Mouse (Mus musculus) frontal cortex, postnatal 36 days (tissue): ENCODE measurements at regions not wholly inside any gene's neighbourhood (a gene's known extent, or its start where the extent isn't known, plus 50 kb on each side); places are given as distances from the start of the nearest gene placed in this dataset.

ENCODE experiments used
- DNase-seq, 2 experiments: peaks; one replicate each; pipeline ENCODE4 v3.0.0; 2022; ENCODE audit warnings: low spot score in 2 of 2

DNA sequence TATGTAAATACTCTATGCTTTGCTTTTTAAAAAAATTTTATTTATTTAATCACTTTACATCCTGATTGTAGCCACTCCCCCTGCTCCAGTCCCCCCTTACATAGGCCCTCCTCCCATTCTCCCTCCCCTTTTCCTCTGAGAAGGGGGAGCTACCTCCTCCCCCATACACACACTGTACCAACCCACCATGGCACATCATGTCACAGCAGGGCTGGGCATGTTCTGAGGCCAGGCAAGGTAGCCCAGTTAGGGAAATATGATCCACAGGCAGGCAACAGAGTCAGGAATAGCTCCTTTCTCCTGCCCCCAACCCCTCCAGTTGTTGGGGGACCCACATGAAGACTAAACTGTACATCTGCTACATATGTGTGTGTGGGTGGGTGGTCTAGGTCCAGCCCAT lies 1130.7 kb upstream of the Gulo start:
- no peak for DNase-seq

- no peak for DNase-seq
These were observed 1130.1 kb upstream of the Gulo start for GRCm38 (mm10) chr14:67139152-67139551.

- no peak for DNase-seq
These were observed 1127.1 kb upstream of the Gulo start for GRCm38 (mm10) chr14:67136141-67136498.

GRCm38 (mm10) chr14:67135221-67136140 lies 1126.5 kb upstream of the Gulo start:
- no peak for DNase-seq

- no peak for DNase-seq
These were observed 1124.2 kb upstream of the Gulo start for GRCm38 (mm10) chr14:67133221-67133620.

GRCm38 (mm10) chr14:67127118-67127517 lies 1118.1 kb upstream of the Gulo start:
- no peak for DNase-seq

GRCm38 (mm10) chr14:67126254-67126653 lies 1117.2 kb upstream of the Gulo start:
- DNase-seq, result no peak

- DNase-seq, result peak in 1 of 2 experiments; percentile 93
These were observed 1114.3 kb upstream of the Gulo start for GRCm38 (mm10) chr14:67123300-67123699.
